Mouse (Mus musculus) embryonic facial prominence, embryonic 11.5 days (tissue): Measurements from ENCODE around the gene Trpc4ap. TPM values are rescaled to one million over a fixed set of nuclear protein-coding genes. Genes with fewer than 3 reads are reported as not detected.
"Not testable (repeated sequence)": the region's sequence is repeated elsewhere in the genome, so short reads cannot be mapped to it uniquely, and the experiment has no call there.

ENCODE experiments used
- ATAC-seq: fragments of 200-750 bp; cut with Nextera tagmentation; replicated peaks from 2 replicates; pipeline ENCODE4 v1.8.0; 2017; ENCODE audit warnings: low read depth; ENCODE audit not compliant: insufficient number of reproducible peaks, low FRiP score, low TSS enrichment
- DNase-seq: peaks from one replicate; pipeline ENCODE4 v3.0.0-alpha.2; 2015; ENCODE audit warnings: low spot score
- H3K27ac ChIP-seq: fragments of 300-500 bp; sonication (generic); replicated peaks from 2 replicates; pipeline ENCODE4 v1.5.1; 2014; ENCODE audit warnings: mild to moderate bottlenecking, low read depth, low read length, control low read depth
- H3K27me3 ChIP-seq: fragments of 300-500 bp; sonication (generic); 2 replicates; pipeline ENCODE4 v1.6.1; 2014; ENCODE audit warnings: mild to moderate bottlenecking, low read length, moderate library complexity, mixed read lengths; ENCODE audit not compliant: control insufficient read depth, insufficient read depth
- H3K36me3 ChIP-seq: fragments of 300-500 bp; sonication (generic); replicated peaks from 2 replicates; pipeline ENCODE4 v1.6.1; 2014; ENCODE audit warnings: low read depth, mild to moderate bottlenecking, low read length, moderate library complexity, mixed read lengths; ENCODE audit not compliant: control insufficient read depth, insufficient read depth
- H3K4me1 ChIP-seq: fragments of 300-500 bp; sonication (generic); 2 replicates; pipeline ENCODE4 v1.6.1; 2014; ENCODE audit warnings: low read length, mixed read lengths; ENCODE audit not compliant: control insufficient read depth, insufficient read depth
- H3K4me2 ChIP-seq: fragments of 300-500 bp; sonication (generic); 2 replicates; pipeline ENCODE4 v1.6.1; 2014; ENCODE audit warnings: low read depth, mild to moderate bottlenecking, control low read depth, low read length, moderate library complexity
- H3K4me3 ChIP-seq: fragments of 300-500 bp; sonication (generic); 2 replicates; pipeline ENCODE4 v1.5.1; 2014; ENCODE audit warnings: low read depth, low read length, control low read depth
- H3K9ac ChIP-seq: fragments of 300-500 bp; sonication (generic); replicated peaks from 2 replicates; pipeline ENCODE4 v1.6.1; 2014; ENCODE audit warnings: mild to moderate bottlenecking, control low read depth, low read length
- H3K9me3 ChIP-seq: fragments of 300-500 bp; sonication (generic); replicated peaks from 2 replicates; pipeline ENCODE4 v1.6.1; 2016; ENCODE audit warnings: mild to moderate bottlenecking, low read length, inconsistent platforms, mixed read lengths; ENCODE audit not compliant: control insufficient read depth
- WGBS: fragments of 180-500 bp; shearing (Covaris S2); extraction: QIAGEN DNeasy Blood & Tissue Kit; methylation state at CpG from one replicate; pipeline ENCODE4 v1.1.7; 2014; 5-methylcytosine and 5-hydroxymethylcytosine counted together
- polyA plus RNA-seq: library from polyadenylated mRNA; unstranded; fragments of >200 nt; fragmentation: Nextera tagmentation; extraction: Ambion mirVana; gene quantifications from 2 replicates; pipeline ENCODE4 v1.2.1, GENCODE M21; 2014

Gene Trpc4ap
- polyA plus RNA-seq, 1 experiment from 2014 or later, result 143 TPM

- Histone ChIP-seq H3K27me3 (no peaks in the 10 kb centered on the region), H3K4me2 (no peak overlapping the region), H3K4me3 (no peak overlapping the region), H3K27ac (no peak overlapping the region), H3K9ac (no peak overlapping the region), H3K9me3 (no peaks in the 10 kb centered on the region), H3K4me1 (no peaks in the 10 kb centered on the region), H3K36me3 (no peaks in the 10 kb centered on the region)
- DNase-seq, result peak; percentile 87
- 22% methylated on average over 8 of the region's 8 CpGs for WGBS
- ATAC-seq, result peak; percentile 48; the same call in 1 of the 2 replicates
These were observed 72.4 kb downstream of the Trpc4ap start for GRCm38 (mm10) chr2:155619817-155620216.

- Histone ChIP-seq H3K4me2 (no peak overlapping the region), H3K9me3 (no peaks in the 10 kb centered on the region), H3K27ac (no peak overlapping the region), H3K4me3 (no peak overlapping the region), H3K36me3 (no peaks in the 10 kb centered on the region), H3K27me3 (no peaks in the 10 kb centered on the region), H3K4me1 (peaks cover 3% of the 10 kb centered on the region; the same call in 1 of the 2 replicates), H3K9ac (no peak overlapping the region)
- ATAC-seq (no peak), DNase-seq (no peak)
- WGBS, result 56% methylated on average over 6 of the region's 6 CpGs
These were observed 75.2 kb downstream of the Trpc4ap start for GRCm38 (mm10) chr2:155616971-155617370.

DNA sequence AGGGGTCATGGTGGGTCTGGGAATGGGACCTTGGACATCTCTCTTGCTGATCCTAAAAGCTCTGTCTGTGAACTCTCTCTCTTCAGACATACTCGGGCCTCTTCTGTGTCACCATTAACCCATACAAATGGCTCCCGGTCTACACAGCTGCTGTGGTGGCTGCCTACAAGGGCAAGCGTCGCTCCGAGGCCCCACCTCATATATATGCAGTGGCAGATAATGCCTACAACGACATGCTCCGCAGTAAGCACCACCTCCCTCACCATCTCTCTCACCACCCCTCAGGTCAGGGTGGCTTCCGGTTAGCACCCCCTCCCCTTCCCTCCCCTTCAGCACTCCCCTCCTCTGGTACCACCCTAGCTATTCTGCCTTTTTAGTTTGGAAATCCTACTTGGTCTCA is 78.2 kb downstream of the Trpc4ap start:
- no peaks in the 10 kb centered on the region for H3K9me3 ChIP-seq
- H3K9ac ChIP-seq, result no peak overlapping the region
- no peak for ATAC-seq
- H3K4me1 ChIP-seq, result peaks cover 3% of the 10 kb centered on the region; the same call in 1 of the 2 replicates
- H3K4me2 ChIP-seq, result no peak overlapping the region; the same call in 1 of the 2 replicates
- no peak overlapping the region for H3K4me3 ChIP-seq
- WGBS, result 63% methylated on average over 8 of the region's 8 CpGs
- no peak overlapping the region for H3K27ac ChIP-seq
- no peak for DNase-seq
- H3K36me3 ChIP-seq, result no peaks in the 10 kb centered on the region
- H3K27me3 ChIP-seq, result no peaks in the 10 kb centered on the region

- WGBS, result 2% methylated on average over 20 of the region's 20 CpGs
- H3K36me3 ChIP-seq, result no peaks in the 10 kb centered on the region
- H3K9me3 ChIP-seq, result no peaks in the 10 kb centered on the region
- peak; percentile 87 for ATAC-seq
- peaks cover 3% of the 10 kb centered on the region; the same call in 1 of the 2 replicates for H3K4me1 ChIP-seq
- H3K4me3 ChIP-seq, result peak overlapping the region; percentile 17
- DNase-seq, result peak; percentile 66
- H3K9ac ChIP-seq, result no peak overlapping the region; the same call in 1 of the 2 replicates
- no peak overlapping the region for H3K27ac ChIP-seq
- H3K4me2 ChIP-seq, result peak overlapping the region; percentile 44
- no peaks in the 10 kb centered on the region for H3K27me3 ChIP-seq
These were observed 78.8 kb downstream of the Trpc4ap start for GRCm38 (mm10) chr2:155613326-155613755.

DNA sequence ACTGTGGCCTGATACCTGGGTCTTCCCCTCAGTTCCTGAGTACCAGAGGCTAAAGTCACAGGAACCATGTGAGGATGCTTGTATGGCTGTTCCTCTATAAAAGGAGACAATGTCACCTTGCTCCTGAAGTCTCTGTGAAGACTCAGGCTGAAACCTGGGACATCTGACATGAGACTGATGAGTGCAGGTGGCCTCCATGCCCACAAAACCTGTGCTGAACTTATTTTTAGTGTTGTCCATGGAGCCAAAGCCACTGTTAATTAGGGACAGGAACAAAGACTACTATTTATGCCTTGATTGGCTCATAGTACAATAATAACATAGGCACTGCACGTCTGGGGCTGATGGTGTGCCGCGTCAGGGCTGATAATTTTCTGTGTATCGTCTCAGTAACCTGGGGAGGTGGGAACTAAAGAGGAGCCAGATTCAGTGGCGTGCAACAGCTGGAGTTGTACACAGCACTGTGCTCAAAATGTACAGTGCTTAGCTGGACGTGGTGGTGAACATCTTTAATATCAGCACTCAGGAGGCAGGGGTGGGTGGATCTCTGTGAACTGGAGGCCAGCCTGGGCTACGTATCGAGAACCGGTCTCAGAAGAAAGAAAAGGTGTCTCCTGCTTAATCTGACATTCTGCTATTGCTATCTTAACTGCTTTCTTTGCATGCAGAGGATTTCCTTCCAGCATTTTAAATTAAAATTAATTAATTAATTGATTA is 80.2 kb downstream of the Trpc4ap start:
- WGBS, result 87% methylated on average over 9 of the region's 9 CpGs
- Histone ChIP-seq H3K9me3 (no peaks in the 10 kb centered on the region), H3K36me3 (no peaks in the 10 kb centered on the region), H3K4me3 (no peak overlapping the region), H3K27ac (no peak overlapping the region), H3K27me3 (no peaks in the 10 kb centered on the region), H3K9ac (no peak overlapping the region), H3K4me2 (no peak overlapping the region), H3K4me1 (peaks cover 3% of the 10 kb centered on the region; the same call in 1 of the 2 replicates)
- DNase-seq, result no peak
- ATAC-seq, result no peak

DNA sequence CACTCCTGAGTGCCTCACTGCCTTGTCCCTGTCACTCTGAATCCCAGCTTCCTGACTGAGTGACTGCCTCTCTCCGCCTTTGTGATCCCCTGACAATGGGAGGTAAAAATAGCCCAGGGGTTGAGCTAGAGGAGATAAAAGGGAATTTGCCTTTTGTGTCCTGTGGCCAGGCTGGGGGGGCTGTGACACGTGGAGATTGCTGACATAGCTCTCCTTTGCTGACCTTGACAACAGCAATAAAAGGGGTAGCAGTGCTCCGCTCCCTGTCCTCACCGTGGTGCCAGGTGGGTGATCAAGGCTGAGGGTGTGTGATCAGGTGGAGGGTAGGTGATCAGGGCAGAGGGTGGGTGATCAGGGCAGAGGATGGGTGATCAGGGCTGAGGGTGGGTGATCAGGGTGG is 81.2 kb downstream of the Trpc4ap start, which contains the start of gene Myh7b:
Gene Myh7b, plus strand, starts transcription at position 235 of the 400 bp plus-strand sequence.
- WGBS, result 39% methylated on average over 4 of the region's 4 CpGs
- no peak within 1 kb of the TSS for H3K4me2 ChIP-seq
- peaks cover 3% of the 10 kb centered on the region; the same call in 1 of the 2 replicates for H3K4me1 ChIP-seq
- H3K9me3 ChIP-seq, result no peaks in the 10 kb centered on the region
- H3K27me3 ChIP-seq, result no peaks in the 10 kb centered on the region
- H3K4me3 ChIP-seq, result no peak within 1 kb of the TSS
- H3K36me3 ChIP-seq, result no peaks in the 10 kb centered on the region
- DNase-seq, result no peak
- H3K9ac ChIP-seq, result no peak within 1 kb of the TSS
- no peak within 1 kb of the TSS for H3K27ac ChIP-seq
- ATAC-seq, result no peak

DNA sequence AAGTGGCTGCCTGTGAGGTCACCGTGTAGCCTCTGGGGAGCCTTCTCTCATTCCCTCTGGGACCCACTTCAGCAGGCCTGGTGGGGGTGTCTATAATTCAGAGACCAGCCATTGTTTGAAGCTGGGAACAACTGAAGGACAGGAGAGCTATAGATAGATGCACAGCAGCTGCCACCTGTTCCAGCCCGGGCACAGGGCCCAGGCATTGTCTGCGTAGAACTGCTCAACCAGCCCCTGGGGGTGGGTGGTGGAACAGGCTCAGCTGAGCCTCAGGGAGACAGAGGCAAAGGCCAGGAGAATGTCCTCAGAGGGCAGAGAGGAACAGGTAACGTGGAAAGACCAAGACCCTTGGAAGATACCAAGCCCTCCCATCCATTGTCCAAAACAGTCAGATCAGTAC is 85.8 kb downstream of the Trpc4ap start:
- no peaks in the 10 kb centered on the region for H3K9me3 ChIP-seq
- ATAC-seq (no peak), DNase-seq (no peak)
- no peak overlapping the region for H3K4me3 ChIP-seq
- no peaks in the 10 kb centered on the region for H3K36me3 ChIP-seq
- H3K4me1 ChIP-seq, result no peaks in the 10 kb centered on the region
- H3K4me2 ChIP-seq, result no peak overlapping the region
- H3K27me3 ChIP-seq, result no peaks in the 10 kb centered on the region
- WGBS, result 84% methylated on average over 4 of the region's 4 CpGs
- H3K27ac ChIP-seq, result no peak overlapping the region
- H3K9ac ChIP-seq, result no peak overlapping the region

- DNase-seq, H3K9me3 ChIP-seq, H3K27ac ChIP-seq, ATAC-seq, H3K9ac ChIP-seq, H3K27me3 ChIP-seq, H3K36me3 ChIP-seq, H3K4me2 ChIP-seq, H3K4me3 ChIP-seq, H3K4me1 ChIP-seq: not testable (repeated sequence)
- whole genome bisulfite sequencing, result 73% methylated on average over 4 of the region's 4 CpGs
These were observed 87.0 kb downstream of the Trpc4ap start for GRCm38 (mm10) chr2:155605236-155605589.
